Mouse (Mus musculus) kidney, postnatal 25 days (tissue): ENCODE measurements around the gene Olfr695.
"Not testable (repeated sequence)": the region's sequence is repeated elsewhere in the genome, so short reads cannot be mapped to it uniquely, and the experiment has no call there.

ENCODE experiments used
- DNase-seq, 2 experiments: peaks; one replicate each; pipeline ENCODE4 v3.0.0; 2021; ENCODE audit warnings: mixed read lengths in 2 of 2

Olfr695 gene

DNA sequence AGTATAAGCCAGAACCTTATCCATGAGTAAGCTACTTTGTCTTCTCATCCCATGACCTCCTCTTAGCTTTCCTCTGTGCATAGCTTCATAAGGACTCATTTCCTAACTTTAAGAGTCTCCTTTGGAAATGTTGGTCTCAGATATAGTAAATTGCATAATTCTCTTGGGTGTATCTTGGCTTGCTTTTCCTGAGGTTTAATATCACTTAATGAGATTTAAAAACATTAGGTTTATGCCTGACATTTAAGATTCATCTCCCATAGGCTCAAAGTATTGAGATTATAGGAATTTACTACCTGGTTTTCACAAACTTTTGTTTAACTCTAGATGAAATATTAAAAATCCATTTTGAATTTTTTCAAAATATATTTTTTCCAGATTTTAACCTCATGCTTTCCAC is at the start of gene Olfr695:
Gene Olfr695, minus strand, starts transcription at position 101 of the 400 bp plus-strand sequence.
- no peak for DNase-seq

DNA sequence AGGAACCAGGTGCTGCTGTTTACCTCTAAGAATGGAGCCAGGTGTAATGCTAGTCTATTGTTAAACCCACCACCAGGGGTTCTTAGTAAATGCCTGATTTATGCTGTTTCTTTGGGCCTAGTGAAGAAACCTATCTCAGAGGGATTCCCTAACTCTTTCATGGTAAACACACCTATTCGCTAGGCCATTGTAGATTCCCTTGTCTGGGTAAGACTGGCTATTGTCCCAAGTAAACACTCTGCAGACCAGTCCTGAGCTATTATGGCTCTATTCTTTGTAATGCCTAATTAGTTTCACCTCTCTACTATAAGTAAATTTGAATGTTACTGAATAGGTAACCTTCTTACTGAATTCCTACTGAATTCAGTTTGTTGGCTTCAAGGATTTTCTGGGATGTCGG is 44.8 kb upstream of the Olfr695 start:
- not testable (repeated sequence) for DNase-seq

DNA sequence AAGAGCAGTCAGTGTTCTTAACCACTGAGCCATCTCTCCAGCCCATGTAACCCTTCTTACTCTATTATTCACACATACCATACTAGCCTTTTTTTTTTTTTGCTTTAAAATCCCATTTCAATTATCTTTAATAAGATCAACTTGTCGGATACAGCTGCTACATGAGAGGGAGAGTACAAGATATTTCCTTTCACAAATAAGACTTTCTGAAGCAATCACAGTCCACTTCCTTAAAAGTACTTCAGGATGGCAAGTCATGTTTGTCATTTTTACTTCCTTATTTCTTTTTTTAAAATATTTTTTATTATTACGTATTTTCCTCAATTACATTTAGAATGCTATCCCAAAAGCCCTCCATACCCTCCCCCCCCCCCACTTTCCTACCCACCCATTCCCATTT is 42.6 kb upstream of the Olfr695 start:
- DNase-seq: no peak

DNA sequence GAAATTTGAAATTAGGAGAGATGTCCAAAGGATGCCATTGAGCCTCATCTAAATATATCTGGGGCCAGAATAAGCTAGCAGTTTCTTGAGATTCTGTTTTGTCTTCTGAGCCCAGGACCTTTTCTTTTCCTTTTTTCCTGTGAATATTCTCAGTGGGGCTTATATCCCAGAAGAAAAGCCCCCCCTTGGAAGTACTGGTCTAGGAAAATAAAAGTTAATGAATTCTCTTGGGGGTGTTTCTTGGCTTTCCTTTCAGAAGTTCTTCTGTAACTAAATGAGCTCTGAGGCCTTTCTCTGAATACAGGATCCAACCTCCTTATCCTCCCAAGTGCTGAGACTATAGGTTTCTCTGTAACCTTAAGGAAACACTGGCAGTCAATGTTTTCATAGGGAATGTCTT is 39.1 kb upstream of the Olfr695 start, which contains the start of gene Olfr698:
Gene Olfr698, minus strand, starts transcription at position 101 of the 400 bp plus-strand sequence.
- DNase-seq: no peak

DNA sequence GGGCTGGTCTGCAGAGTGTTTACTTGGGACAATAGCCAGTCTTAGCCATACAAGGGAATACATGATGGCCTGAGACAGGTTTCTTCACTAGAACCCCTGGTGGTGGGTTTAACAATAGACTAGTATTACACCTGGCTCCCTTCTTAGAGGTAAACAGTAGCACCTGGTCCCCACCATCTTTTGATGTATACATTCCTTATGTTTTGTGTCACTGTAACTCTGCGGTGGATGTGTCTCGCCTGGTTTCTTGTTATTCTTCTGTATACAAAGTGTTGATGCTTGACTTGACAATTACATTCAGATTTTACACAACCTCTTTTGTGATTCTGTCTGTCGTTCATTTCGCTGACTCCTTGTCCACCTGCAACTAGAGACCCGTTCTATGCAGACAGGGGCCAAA is 29.6 kb upstream of the Olfr695 start:
- DNase-seq: no peak

DNA sequence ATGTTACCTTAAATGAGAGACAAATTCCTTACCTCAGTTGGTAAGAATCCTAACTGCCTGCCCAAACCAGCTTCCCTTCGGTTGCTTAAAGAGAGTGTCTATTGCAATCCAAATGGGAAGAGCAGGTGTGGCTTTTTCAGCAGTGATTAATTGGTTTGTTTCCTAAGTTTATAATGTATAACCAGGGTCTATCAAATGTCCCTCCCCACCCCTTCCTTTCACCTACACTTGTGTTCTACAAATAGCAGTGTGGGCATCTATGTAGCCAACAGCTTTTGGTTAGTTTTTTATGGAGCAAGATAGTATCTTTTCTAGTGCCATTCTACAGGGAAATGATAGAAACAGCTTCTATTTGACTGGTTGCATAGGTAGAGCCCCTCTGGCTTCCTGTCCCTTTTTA is 26.1 kb upstream of the Olfr695 start, which contains the start of gene Olfr697:
Gene Olfr697, minus strand, starts transcription at position 101 of the 400 bp plus-strand sequence.
- no peak for DNase-seq

DNA sequence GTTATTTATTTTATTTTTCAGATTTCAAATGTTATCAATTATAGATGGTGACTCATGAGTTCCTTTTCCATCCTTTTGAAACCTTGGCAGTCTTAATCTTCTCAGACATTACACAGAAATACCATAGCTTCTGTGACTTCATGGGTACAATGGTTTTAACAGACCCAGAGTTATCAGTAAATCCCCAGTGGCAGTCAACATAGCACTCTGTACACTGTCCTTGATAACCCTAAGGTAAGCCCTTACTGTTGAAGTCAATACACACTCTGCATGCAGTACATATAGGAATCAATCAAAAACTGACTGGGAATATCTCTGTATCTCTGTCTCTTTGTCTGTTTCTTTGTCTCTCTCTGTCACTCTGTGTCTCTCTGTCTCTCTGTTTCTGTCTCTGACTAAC is 20.8 kb upstream of the Olfr695 start:
- DNase-seq: no peak

DNA sequence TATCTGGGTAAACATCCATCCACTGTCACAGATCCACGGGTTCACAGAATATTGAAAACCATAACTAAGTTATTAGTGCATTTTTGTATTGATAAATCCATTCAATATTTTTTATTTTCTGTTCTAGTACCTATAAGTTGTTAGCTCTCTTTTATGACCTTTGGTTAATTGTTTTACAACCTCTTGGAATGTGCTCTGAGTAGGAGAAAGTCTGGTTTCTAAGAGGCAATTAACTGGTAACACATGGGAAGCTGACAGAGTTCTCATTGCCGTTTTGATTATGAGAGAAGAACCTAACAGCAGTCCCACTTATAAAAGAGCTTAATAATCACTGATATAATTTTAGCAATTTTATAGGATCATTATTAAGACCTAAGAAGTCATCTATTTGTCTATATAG is 17.5 kb upstream of the Olfr695 start:
- no peak for DNase-seq

DNA sequence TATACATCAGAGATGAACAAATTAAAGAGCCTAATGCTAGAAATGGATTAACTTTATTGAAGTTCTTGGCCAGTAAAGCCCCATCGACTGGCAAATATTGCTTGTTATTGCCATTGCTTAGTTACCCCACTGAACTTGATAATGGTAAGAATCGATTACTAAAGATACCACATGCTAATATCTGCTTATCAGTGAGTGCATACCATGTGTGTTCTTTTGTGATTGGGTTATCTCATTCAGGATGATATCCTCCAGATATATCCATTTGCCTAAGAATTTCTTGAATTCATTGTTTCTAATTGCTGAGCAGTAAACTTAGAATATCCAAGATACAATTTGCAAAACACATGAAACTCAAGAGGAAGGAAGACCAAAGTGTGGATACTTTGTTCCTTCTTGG is 9.5 kb upstream of the Olfr695 start:
- not testable (repeated sequence) for DNase-seq

DNA sequence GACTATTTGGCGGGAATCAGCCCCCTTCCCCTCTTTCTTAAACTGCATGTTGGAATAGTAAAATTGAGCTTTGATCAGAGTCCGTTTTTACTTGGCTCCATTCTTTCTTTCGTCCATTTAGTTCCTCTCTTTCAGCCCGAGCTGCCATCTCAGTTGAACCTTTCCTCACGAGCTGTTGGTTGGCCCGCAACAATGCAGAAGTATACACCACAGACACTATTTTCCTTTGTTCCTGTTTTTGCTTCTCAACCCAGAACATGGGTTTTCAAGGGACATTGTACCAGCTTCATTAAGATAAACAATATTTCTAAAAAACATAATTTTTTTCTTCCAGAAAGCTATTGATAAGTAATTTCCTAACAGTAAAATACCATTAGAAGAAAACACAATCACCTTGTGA is 4.7 kb downstream of the Olfr695 start:
- no peak for DNase-seq

DNA sequence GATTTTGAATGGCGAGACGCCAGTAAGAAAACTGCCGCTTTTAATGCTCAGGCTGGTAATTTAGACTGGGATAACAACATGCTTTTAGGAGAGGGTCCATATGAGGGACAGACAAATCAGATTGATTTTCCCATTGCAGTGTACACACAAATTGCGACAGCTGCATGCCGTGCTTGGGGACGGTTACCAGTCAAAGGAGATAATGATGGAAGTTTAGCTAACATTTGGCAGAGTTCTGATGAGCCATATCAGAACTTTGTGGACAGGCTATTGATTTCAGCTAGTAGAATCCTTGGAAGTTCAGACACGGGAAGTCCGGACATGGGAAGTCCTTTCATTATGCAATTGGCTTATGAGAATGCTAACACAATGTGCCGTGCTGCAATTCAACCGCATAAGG is 8.5 kb downstream of the Olfr695 start:
- not testable (repeated sequence) for DNase-seq

DNA sequence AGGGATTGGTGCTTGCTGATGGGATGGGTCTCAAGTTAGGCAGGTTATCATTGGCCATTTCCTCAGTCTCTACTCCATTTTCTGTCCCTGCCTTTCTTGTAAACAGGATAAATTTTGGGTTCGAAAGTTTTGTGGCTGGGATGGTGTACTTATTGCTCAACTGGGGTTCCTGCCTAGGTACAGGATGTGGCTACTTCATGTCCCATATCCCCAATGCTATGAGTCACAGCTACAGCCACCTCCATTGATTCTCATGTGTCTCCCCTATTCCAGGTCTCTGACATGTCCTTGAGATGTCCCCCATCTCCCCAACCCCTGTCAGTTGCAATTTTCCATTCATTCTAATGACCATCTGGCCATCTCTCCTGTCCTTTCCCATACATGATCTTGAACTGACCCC is 19.3 kb downstream of the Olfr695 start:
- no peak for DNase-seq

DNA sequence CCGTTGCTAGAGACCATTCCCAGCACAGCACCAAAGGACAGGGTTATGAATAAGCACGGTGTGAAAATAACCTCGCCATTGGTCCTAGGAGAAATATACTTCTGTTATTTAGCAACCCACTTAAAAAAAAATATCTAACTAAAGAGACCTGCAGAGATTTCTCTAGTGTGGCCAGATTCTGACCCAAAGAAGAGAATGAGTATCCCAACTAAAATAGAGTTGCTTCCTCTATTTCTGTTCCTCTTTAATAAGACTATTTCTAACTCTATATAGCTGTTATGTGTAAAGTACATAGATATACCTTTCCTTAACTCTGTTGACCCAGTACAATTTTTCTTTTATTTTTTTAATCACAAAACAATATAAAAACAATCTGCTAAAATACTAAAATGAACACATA is 23.2 kb downstream of the Olfr695 start:
- no peak for DNase-seq

DNA sequence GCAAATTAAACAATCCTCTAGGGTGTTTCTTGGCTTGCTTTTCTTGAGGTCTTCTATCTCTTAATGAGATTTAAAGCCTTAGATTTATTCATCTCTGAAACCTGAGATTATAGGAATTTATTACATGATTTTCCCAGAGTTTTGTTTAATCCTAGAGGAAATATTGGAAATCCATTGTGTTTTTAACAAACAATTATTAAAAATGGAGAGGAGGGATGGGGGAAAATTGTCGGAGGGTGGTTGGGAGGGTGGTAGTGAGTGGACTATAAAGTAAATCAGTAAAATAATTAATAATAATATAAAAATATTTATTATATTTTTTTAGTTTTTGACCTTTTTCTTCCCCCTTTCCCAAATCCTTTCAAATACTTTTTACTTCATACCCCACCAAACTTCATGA is 24.5 kb downstream of the Olfr695 start, which contains the start of gene Olfr694:
Gene Olfr694, minus strand, starts transcription at position 101 of the 400 bp plus-strand sequence.
- DNase-seq: no peak

DNA sequence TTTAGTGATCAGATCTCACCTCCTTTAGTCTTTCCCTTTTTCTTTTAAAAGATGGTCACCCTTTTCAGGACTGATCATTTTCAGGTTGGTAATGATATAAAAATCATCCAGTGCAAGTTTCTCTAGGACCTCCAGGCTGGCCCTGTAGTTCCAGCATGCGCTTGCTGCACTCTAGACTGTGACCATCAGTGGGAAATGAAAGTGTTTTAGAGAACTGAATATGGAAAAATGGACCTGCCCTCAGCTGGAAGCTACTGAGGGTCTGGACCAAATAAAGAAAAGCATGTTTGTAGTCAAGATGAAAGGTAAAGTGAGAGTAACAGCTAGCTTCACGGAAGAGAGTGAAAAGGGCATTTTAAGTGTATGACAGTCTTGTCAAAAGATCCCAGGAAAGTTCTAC is 30.8 kb downstream of the Olfr695 start:
- DNase-seq: no peak

DNA sequence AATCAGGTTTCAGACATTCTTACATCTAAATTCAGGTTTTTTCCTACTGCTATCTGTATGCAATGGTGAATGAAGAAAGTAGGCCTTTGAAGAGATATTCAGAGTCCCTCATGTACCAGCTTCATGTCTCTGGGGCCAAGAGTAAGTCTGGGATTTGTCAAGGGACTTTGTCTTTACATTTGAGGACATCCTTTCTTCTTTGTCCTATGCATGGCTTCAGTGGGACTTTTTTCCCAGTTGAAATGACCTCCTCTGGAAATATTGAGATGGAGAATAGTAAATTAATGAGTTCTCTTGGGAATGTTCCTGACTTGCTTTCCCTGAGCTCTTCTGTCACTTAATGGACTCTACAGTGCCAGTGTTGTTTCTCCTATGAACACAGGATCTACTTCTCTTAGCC is 35.7 kb downstream of the Olfr695 start, which contains the start of gene Olfr693:
Gene Olfr693, minus strand, starts transcription at position 101 of the 400 bp plus-strand sequence.
- DNase-seq: no peak
